9 mouse cellular contexts compared by ENCODE assay signal in genomic region chr3:154091468-154092338, GRCm38 (mm10).
DNase-seq lines count a peak whose midpoint lies in the region; ATAC-seq and TF ChIP-seq lines count a peak whose summit lies in the region.
"Had no signal": no experiment of that assay in that cellular context is flagged by ENCODE, and none has a peak within 500 bp of the region (broad histone marks: within the 10 kb centered on the region; RNA-seq: fewer than 3 reads in every experiment).

No protein-coding gene starts in this region.

- peaks cover 44% of the 10 kb centered on the region for H3K4me1 ChIP-seq in liver, embryonic 13.5 days (replicated peaks)
- 0 out of 2 replicates have a peak, but pooled peaks cover 11% of the 10 kb centered on the region for H3K4me1 ChIP-seq in midbrain, embryonic 13.5 days (replicated peaks)

- DNase-seq in MEL-GATA-1-ER (ENCODE audit: extremely low read depth, low read depth), result peak; percentile 94
- peak; percentile 48 for DNase-seq in brain, embryonic 14.5 days (ENCODE audit: low read depth)
- DNase-seq in liver, embryonic 13.5 days, result peak; percentile 71
- DNase-seq in urinary bladder, postnatal 14 days (ENCODE audit: low spot score), result no peak
- no peak for DNase-seq in thymus, postnatal 25 days
- DNase-seq in cerebellum, adult 18-20 months, result no peak
- DNase-seq: gastrocnemius, postnatal 14 days had no signal

- TF ChIP-seq CTCF in brain, embryonic 14.5 days (IDR thresholded peaks at IDR 0.05; ENCODE audit: borderline replicate concordance, extremely low read depth, insufficient read depth, insufficient read length), result no peak

- no peaks in the 10 kb centered on the region for H3K9me3 ChIP-seq in liver, embryonic 13.5 days (replicated peaks)
- H3K9me3 ChIP-seq in midbrain, embryonic 13.5 days, result no peaks in the 10 kb centered on the region
- H3K9me3 ChIP-seq: embryonic facial prominence, embryonic 13.5 days had no signal

- TF ChIP-seq POLR2A in brain, embryonic 14.5 days (IDR thresholded peaks at IDR 0.05; ENCODE audit: borderline replicate concordance, extremely low read depth, insufficient read depth, insufficient read length, poor library complexity, severe bottlenecking), result no peak

- peak overlapping the region; percentile 91 for H3K27ac ChIP-seq in liver, embryonic 13.5 days
- H3K27ac ChIP-seq in midbrain, embryonic 13.5 days, result peak overlapping the region; percentile 54
- H3K27ac ChIP-seq: embryonic facial prominence, embryonic 13.5 days had no signal

- peak overlapping the region; percentile 24 for H3K4me3 ChIP-seq in liver, embryonic 13.5 days (replicated peaks)
- no peak overlapping the region for H3K4me3 ChIP-seq in midbrain, embryonic 13.5 days (replicated peaks)
- H3K4me3 ChIP-seq: embryonic facial prominence, embryonic 13.5 days had no signal

- no peaks in the 10 kb centered on the region for H3K27me3 ChIP-seq in liver, embryonic 13.5 days
- H3K27me3 ChIP-seq in midbrain, embryonic 13.5 days, result no peaks in the 10 kb centered on the region
- H3K27me3 ChIP-seq: embryonic facial prominence, embryonic 13.5 days had no signal

- ATAC-seq in liver, embryonic 13.5 days (ENCODE audit: low read depth), result peak; percentile 94
- no peak; the same call in 1 of the 2 replicates for ATAC-seq in midbrain, embryonic 13.5 days

- no peaks in the 10 kb centered on the region for H3K36me3 ChIP-seq in liver, embryonic 13.5 days
- H3K36me3 ChIP-seq in midbrain, embryonic 13.5 days, result no peaks in the 10 kb centered on the region
- H3K36me3 ChIP-seq: embryonic facial prominence, embryonic 13.5 days had no signal

- peak overlapping the region; percentile 57 for H3K9ac ChIP-seq in liver, embryonic 13.5 days
- H3K9ac ChIP-seq in midbrain, embryonic 13.5 days (replicated peaks), result no peak overlapping the region
- H3K9ac ChIP-seq: embryonic facial prominence, embryonic 13.5 days had no signal

- WGBS in liver, embryonic 13.5 days (ENCODE audit: insufficient replicate concordance), result 26% methylated on average over 15 of the region's 15 CpGs
- 76% methylated on average over 15 of the region's 15 CpGs for WGBS in midbrain, embryonic 13.5 days

- H3K4me2 ChIP-seq in liver, embryonic 13.5 days, result peak overlapping the region; percentile 73
- no peak overlapping the region for H3K4me2 ChIP-seq in midbrain, embryonic 13.5 days (replicated peaks)

Comparison
In these comparisons a context has a peak if more than half of its experiments do, and no peak if none do; other contexts are left out.
1. DNase-seq: peak in MEL-GATA-1-ER (single experiment), brain, embryonic 14.5 days (single experiment) and liver, embryonic 13.5 days (single experiment); none in urinary bladder, postnatal 14 days (single experiment), thymus, postnatal 25 days (single experiment) and cerebellum, adult 18-20 months (0 of 2).